Mouse (Mus musculus): ENCODE data around the gene Xrcc4. TPM values are rescaled to one million over a fixed set of nuclear protein-coding genes. Genes with fewer than 3 reads are reported as not detected.
A peak's percentile ranks its signal among the peaks of the same experiment; 100 is the strongest.

Gene Xrcc4
- polyA plus RNA-seq, 1 experiment from 2014 or later, result 13.6 TPM

- WGBS, result 80% methylated on average over 3 of the region's 3 CpGs
- Histone ChIP-seq H3K27ac (replicated peaks; ENCODE audit: low read depth, low read length) (no peak overlapping the region), H3K9me3 (replicated peaks; ENCODE audit: control insufficient read depth, low read length) (no peaks in the 10 kb centered on the region), H3K27me3 (ENCODE audit: control insufficient read depth, insufficient read depth, low read length) (no peaks in the 10 kb centered on the region), H3K4me3 (ENCODE audit: low read depth, low read length) (no peak overlapping the region), H3K9ac (replicated peaks; ENCODE audit: low read length) (no peak overlapping the region), H3K4me1 (ENCODE audit: control insufficient read depth, insufficient read depth, low read length) (no peaks in the 10 kb centered on the region), H3K4me2 (ENCODE audit: low read depth, low read length) (no peak overlapping the region), H3K36me3 (replicated peaks; ENCODE audit: control insufficient read depth, insufficient read depth, low read depth, low read length) (no peaks in the 10 kb centered on the region)
- no peak for ATAC-seq (replicated peaks; ENCODE audit: insufficient number of reproducible peaks, low FRiP score, low TSS enrichment, low read depth)
- DNase-seq (ENCODE audit: low spot score), result no peak
These were observed 250.8 kb downstream of the Xrcc4 start for GRCm38 (mm10) chr13:89838635-89839034.

- Histone ChIP-seq H3K9ac (replicated peaks; ENCODE audit: low read length) (no peak overlapping the region), H3K36me3 (replicated peaks; ENCODE audit: control insufficient read depth, insufficient read depth, low read depth, low read length) (no peaks in the 10 kb centered on the region), H3K27me3 (ENCODE audit: control insufficient read depth, insufficient read depth, low read length) (no peaks in the 10 kb centered on the region), H3K27ac (replicated peaks; ENCODE audit: low read depth, low read length) (no peak overlapping the region), H3K4me3 (ENCODE audit: low read depth, low read length) (no peak overlapping the region), H3K4me2 (ENCODE audit: low read depth, low read length) (no peak overlapping the region), H3K4me1 (ENCODE audit: control insufficient read depth, insufficient read depth, low read length) (no peaks in the 10 kb centered on the region), H3K9me3 (replicated peaks; ENCODE audit: control insufficient read depth, low read length) (no peaks in the 10 kb centered on the region)
- ATAC-seq (replicated peaks; ENCODE audit: insufficient number of reproducible peaks, low FRiP score, low TSS enrichment, low read depth), result no peak
- DNase-seq (ENCODE audit: low spot score), result no peak
- WGBS, result 83% methylated on average over 3 of the region's 3 CpGs
These were observed 254.9 kb downstream of the Xrcc4 start for GRCm38 (mm10) chr13:89834485-89834884.

GRCm38 (mm10) chr13:89833053-89833670 is 256.2 kb downstream of the Xrcc4 start:
- no peaks in the 10 kb centered on the region for H3K9me3 ChIP-seq (replicated peaks; ENCODE audit: control insufficient read depth, low read length)
- ATAC-seq (replicated peaks; ENCODE audit: insufficient number of reproducible peaks, low FRiP score, low TSS enrichment, low read depth), result peak; percentile 48; the same call in 1 of the 2 replicates
- H3K27ac ChIP-seq (replicated peaks; ENCODE audit: low read depth, low read length), result peak overlapping the region; percentile 1
- H3K9ac ChIP-seq (replicated peaks; ENCODE audit: low read length), result no peak overlapping the region
- H3K4me3 ChIP-seq (ENCODE audit: low read depth, low read length), result no peak overlapping the region
- 32% methylated on average over 2 of the region's 2 CpGs for WGBS
- H3K27me3 ChIP-seq (ENCODE audit: control insufficient read depth, insufficient read depth, low read length), result no peaks in the 10 kb centered on the region
- peak; percentile 78 for DNase-seq (ENCODE audit: low spot score)
- no peaks in the 10 kb centered on the region for H3K4me1 ChIP-seq (ENCODE audit: control insufficient read depth, insufficient read depth, low read length)
- H3K36me3 ChIP-seq (replicated peaks; ENCODE audit: control insufficient read depth, insufficient read depth, low read depth, low read length), result no peaks in the 10 kb centered on the region
- no peak overlapping the region for H3K4me2 ChIP-seq (ENCODE audit: low read depth, low read length)

GRCm38 (mm10) chr13:89828429-89828970 is 260.9 kb downstream of the Xrcc4 start:
- Histone ChIP-seq H3K9me3 (replicated peaks; ENCODE audit: control insufficient read depth, low read length) (no peaks in the 10 kb centered on the region), H3K4me2 (ENCODE audit: low read depth, low read length) (no peak overlapping the region), H3K27me3 (ENCODE audit: control insufficient read depth, insufficient read depth, low read length) (no peaks in the 10 kb centered on the region), H3K4me1 (ENCODE audit: control insufficient read depth, insufficient read depth, low read length) (no peaks in the 10 kb centered on the region), H3K9ac (replicated peaks; ENCODE audit: low read length) (no peak overlapping the region), H3K4me3 (ENCODE audit: low read depth, low read length) (no peak overlapping the region), H3K36me3 (replicated peaks; ENCODE audit: control insufficient read depth, insufficient read depth, low read depth, low read length) (no peaks in the 10 kb centered on the region), H3K27ac (replicated peaks; ENCODE audit: low read depth, low read length) (no peak overlapping the region)
- no peak for ATAC-seq (replicated peaks; ENCODE audit: insufficient number of reproducible peaks, low FRiP score, low TSS enrichment, low read depth)
- 23% methylated on average over 3 of the region's 3 CpGs for WGBS
- no peak for DNase-seq (ENCODE audit: low spot score)

GRCm38 (mm10) chr13:89827838-89828237 is 261.6 kb downstream of the Xrcc4 start:
- H3K9me3 ChIP-seq (replicated peaks; ENCODE audit: control insufficient read depth, low read length), result no peaks in the 10 kb centered on the region
- no peak overlapping the region for H3K27ac ChIP-seq (replicated peaks; ENCODE audit: low read depth, low read length)
- WGBS, result 86% methylated on average over 2 of the region's 2 CpGs
- H3K36me3 ChIP-seq (replicated peaks; ENCODE audit: control insufficient read depth, insufficient read depth, low read depth, low read length), result no peaks in the 10 kb centered on the region
- H3K9ac ChIP-seq (replicated peaks; ENCODE audit: low read length), result no peak overlapping the region
- no peak overlapping the region for H3K4me3 ChIP-seq (ENCODE audit: low read depth, low read length)
- H3K4me1 ChIP-seq (ENCODE audit: control insufficient read depth, insufficient read depth, low read length), result no peaks in the 10 kb centered on the region
- no peak overlapping the region for H3K4me2 ChIP-seq (ENCODE audit: low read depth, low read length)
- no peak for DNase-seq (ENCODE audit: low spot score)
- no peak for ATAC-seq (replicated peaks; ENCODE audit: insufficient number of reproducible peaks, low FRiP score, low TSS enrichment, low read depth)
- no peaks in the 10 kb centered on the region for H3K27me3 ChIP-seq (ENCODE audit: control insufficient read depth, insufficient read depth, low read length)

GRCm38 (mm10) chr13:89814543-89814942 is 274.9 kb downstream of the Xrcc4 start:
- ATAC-seq (replicated peaks; ENCODE audit: insufficient number of reproducible peaks, low FRiP score, low TSS enrichment, low read depth), result no peak
- H3K9me3 ChIP-seq (replicated peaks; ENCODE audit: control insufficient read depth, low read length), result no peaks in the 10 kb centered on the region
- H3K4me2 ChIP-seq (ENCODE audit: low read depth, low read length), result no peak overlapping the region
- H3K9ac ChIP-seq (replicated peaks; ENCODE audit: low read length), result no peak overlapping the region
- H3K27ac ChIP-seq (replicated peaks; ENCODE audit: low read depth, low read length), result no peak overlapping the region
- no peaks in the 10 kb centered on the region for H3K27me3 ChIP-seq (ENCODE audit: control insufficient read depth, insufficient read depth, low read length)
- no peak overlapping the region for H3K4me3 ChIP-seq (ENCODE audit: low read depth, low read length)
- H3K36me3 ChIP-seq (replicated peaks; ENCODE audit: control insufficient read depth, insufficient read depth, low read depth, low read length), result no peaks in the 10 kb centered on the region
- WGBS, result 49% methylated on average over 2 of the region's 2 CpGs
- no peak for DNase-seq (ENCODE audit: low spot score)
- no peaks in the 10 kb centered on the region for H3K4me1 ChIP-seq (ENCODE audit: control insufficient read depth, insufficient read depth, low read length)

GRCm38 (mm10) chr13:89812169-89812568 is 277.2 kb downstream of the Xrcc4 start:
- no peak for ATAC-seq (replicated peaks; ENCODE audit: insufficient number of reproducible peaks, low FRiP score, low TSS enrichment, low read depth)
- 89% methylated on average over 2 of the region's 2 CpGs for WGBS
- H3K27ac ChIP-seq (replicated peaks; ENCODE audit: low read depth, low read length), result no peak overlapping the region

GRCm38 (mm10) chr13:89809024-89809423 is 280.4 kb downstream of the Xrcc4 start:
- Histone ChIP-seq H3K27me3 (ENCODE audit: control insufficient read depth, insufficient read depth, low read length) (no peaks in the 10 kb centered on the region), H3K9ac (replicated peaks; ENCODE audit: low read length) (no peak overlapping the region), H3K27ac (replicated peaks; ENCODE audit: low read depth, low read length) (no peak overlapping the region), H3K36me3 (replicated peaks; ENCODE audit: control insufficient read depth, insufficient read depth, low read depth, low read length) (no peaks in the 10 kb centered on the region), H3K4me2 (ENCODE audit: low read depth, low read length) (no peak overlapping the region), H3K4me1 (ENCODE audit: control insufficient read depth, insufficient read depth, low read length) (no peaks in the 10 kb centered on the region), H3K9me3 (replicated peaks; ENCODE audit: control insufficient read depth, low read length) (no peaks in the 10 kb centered on the region), H3K4me3 (ENCODE audit: low read depth, low read length) (no peak overlapping the region)
- no peak for DNase-seq (ENCODE audit: low spot score)
- ATAC-seq (replicated peaks; ENCODE audit: insufficient number of reproducible peaks, low FRiP score, low TSS enrichment, low read depth), result no peak

More at GRCm38 (mm10) chr13:89812169-89812568, 277.2 kb downstream of the Xrcc4 start:
- Histone ChIP-seq H3K4me2 (ENCODE audit: low read depth, low read length) (no peak overlapping the region), H3K36me3 (replicated peaks; ENCODE audit: control insufficient read depth, insufficient read depth, low read depth, low read length) (no peaks in the 10 kb centered on the region), H3K4me1 (ENCODE audit: control insufficient read depth, insufficient read depth, low read length) (no peaks in the 10 kb centered on the region), H3K27me3 (ENCODE audit: control insufficient read depth, insufficient read depth, low read length) (no peaks in the 10 kb centered on the region), H3K9ac (replicated peaks; ENCODE audit: low read length) (no peak overlapping the region), H3K9me3 (replicated peaks; ENCODE audit: control insufficient read depth, low read length) (no peaks in the 10 kb centered on the region), H3K4me3 (ENCODE audit: low read depth, low read length) (no peak overlapping the region)
- DNase-seq (ENCODE audit: low spot score), result no peak

Data from embryonic facial prominence, embryonic 11.5 days (tissue).